Mouse (Mus musculus): ENCODE results near the gene Runx3.

Gene Runx3

DNA sequence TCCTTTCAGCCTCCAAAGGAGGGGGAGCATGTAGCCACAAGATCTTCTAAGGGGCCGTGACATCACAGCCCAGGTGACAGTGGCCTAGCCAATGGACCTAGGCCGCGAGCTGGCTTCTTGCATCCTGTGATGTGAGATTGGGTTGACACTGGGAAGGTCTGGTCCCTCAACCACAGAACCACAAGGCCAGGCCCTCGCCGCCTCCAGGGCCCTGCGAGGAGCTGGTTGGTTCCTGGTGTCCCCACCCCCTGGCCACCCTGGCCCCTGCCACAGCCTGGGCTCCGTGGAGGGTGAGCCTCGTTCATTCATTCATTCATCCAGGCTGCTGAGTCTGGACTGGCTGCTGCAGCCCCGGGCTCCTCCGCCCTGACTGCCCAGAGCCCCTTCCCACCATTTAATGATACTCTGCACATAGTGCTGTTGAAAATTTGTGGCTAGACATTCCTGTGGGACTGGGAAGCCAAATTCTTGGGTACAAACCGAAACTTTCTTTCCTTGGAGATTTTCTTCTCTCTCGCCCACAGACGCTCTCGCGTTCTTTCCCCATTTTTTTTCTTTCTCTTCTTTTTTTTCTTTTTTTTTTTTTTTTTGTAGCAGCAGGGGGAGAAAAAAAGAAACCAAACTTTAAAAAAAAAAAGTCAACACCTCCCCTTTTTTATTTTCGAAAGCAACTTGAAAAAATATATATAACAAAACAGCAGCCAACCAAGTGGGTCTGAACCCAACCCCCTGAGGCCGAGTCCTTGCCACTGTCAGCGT, at the start of gene Runx3:
Runx3 (plus strand) TSS at position 311 of the 759 bp plus-strand sequence.
- no peak for DNase-seq (ENCODE audit: low spot score in 2 of 2)

DNA sequence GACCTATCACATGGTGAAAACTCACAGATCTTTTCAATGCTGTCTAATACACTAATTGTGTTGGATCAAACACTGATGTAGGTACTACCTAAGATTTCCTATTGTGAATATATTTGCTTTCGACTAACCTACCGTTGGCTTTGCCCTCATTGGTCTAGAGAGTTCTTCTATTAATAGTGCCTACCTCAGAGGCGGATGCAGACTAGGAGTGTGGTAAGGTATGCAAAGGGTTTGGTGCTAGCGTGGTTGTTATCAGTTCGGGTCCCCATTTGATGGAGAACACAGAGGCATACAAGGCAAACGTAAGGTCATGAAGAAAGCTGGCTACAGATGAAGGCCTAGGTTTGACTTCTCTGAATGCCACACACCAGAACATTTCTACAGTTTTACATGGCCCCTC, 47.8 kb upstream of the Runx3 start:
- no peak for DNase-seq (ENCODE audit: low spot score in 2 of 2)

- no peak for DNase-seq (ENCODE audit: low spot score in 2 of 2)
These were observed 46.9 kb upstream of the Runx3 start for GRCm38 (mm10) chr4:135073523-135073922.

DNA sequence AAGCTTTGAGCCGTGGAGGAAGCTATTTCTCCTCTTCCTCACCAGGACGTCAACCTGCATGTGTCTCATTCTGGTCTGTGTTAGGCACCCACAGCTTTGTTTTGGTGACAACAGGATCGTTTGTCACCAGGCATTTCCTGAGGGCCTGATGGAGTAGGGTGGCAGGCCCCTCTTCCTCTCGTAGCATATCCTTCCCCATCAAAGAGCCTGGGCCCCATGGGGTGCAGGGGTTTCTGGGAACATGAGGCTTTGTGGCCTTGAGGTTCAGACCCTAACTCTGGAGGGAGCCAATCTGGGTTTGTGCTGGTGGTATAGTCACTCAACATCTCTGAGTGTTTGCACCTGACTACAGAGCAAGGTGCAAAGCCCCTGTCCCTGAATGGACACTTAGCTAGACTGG, 45.8 kb upstream of the Runx3 start:
- DNase-seq (ENCODE audit: low spot score in 2 of 2) = no peak

- DNase-seq (ENCODE audit: low spot score in 2 of 2) = no peak
These were observed 45.1 kb upstream of the Runx3 start for GRCm38 (mm10) chr4:135075360-135075759.

- DNase-seq (ENCODE audit: low spot score in 2 of 2) = no peak
These were observed 43.8 kb upstream of the Runx3 start for GRCm38 (mm10) chr4:135076611-135077010.

DNA sequence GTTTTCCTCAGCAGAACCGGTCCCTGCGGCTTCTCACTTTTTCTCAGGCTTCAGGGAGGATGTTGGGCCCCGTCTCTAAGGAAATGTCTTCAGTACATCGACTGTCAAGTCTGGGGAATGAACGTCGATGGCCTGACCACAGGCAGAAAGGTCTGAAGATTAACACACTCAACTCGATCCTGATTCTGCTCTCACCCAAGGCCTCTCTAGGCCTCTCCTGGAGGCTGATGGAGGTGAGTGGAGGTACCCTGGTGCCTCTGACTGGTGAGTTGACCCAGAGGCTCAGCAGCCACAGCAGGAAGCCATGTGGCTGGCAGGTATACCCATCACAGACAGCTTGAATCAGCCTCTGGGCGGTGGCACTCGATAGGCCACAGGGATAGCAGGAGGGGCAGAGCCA, 43.3 kb upstream of the Runx3 start:
- no peak for DNase-seq (ENCODE audit: low spot score in 2 of 2)

DNA sequence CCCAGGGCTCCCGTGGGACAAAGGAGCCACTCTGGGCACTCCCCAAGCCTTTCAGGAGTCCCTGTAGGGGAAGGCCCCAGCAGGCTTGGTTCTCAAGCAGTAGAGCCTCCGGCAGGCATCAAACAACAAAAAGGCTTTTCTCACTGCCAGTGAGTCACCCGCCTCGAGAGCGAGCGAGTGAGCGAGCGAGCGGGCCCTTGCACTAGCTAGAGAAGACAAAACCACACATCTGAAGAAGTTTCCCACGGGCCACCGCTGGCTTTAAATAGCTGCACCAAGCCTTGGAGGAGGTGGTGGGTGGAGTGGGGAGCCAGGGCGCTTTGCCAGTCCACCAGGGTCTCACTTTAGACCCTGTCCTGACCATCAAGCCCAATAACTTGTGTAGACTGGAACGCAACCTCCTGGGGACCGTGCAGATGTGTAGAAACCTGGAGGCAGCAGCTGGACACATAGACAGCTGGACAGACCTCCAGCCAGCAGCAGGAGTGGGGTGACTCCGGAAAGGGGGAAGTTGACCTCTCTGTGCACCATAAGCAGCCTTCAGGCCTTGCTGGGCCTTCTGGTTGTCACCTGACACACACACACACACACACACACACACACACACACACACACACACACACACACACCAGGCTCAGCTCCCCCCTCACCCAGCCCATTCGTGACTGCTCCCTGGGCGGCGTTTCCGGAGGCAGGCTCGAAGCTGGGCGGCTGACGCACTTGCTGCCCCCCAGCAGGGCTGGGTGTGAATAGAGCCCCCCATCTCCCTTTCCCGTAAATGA, 40.4 kb upstream of the Runx3 start:
- no peak for DNase-seq (ENCODE audit: low spot score in 2 of 2)

DNA sequence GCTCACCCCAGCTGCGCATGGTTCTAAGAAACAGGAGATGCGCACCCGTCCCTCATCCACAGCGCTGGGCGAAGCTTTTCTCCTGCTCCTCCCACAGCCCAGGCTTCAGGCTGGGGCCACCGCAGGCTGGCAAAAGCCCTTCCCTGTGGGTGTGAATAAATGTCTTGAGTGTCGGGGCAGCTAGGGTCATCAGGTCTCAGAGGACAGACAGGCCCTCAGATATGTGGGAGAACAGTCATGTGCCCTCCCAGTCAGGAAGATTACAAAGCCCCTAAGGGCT, 39.9 kb upstream of the Runx3 start:
- DNase-seq (ENCODE audit: low spot score in 2 of 2) = peak in 1 of 2 experiments; percentile 23

DNA sequence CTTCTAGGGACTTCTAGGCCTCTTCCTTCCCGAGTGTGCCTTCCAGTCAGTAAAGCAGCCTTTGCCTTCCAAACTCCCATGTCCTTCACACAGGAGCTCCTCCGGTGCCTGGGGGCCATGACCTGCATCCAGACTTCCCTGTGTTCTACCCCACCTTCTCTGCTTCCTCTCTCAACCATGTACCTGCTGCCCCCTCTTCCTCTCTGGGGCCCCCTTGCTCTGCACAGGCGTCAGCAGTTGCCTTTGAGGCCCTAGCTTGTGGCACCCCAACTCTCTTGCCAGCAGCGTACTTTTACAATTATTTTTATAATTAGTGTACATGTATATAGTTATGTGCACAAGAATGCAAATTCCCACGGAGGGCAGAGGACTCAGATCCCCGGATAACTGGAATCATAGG, 37.4 kb upstream of the Runx3 start:
- DNase-seq (ENCODE audit: low spot score in 2 of 2) = no peak

- DNase-seq (ENCODE audit: low spot score in 2 of 2) = no peak
These were observed 35.2 kb upstream of the Runx3 start for GRCm38 (mm10) chr4:135085077-135085853.

DNA sequence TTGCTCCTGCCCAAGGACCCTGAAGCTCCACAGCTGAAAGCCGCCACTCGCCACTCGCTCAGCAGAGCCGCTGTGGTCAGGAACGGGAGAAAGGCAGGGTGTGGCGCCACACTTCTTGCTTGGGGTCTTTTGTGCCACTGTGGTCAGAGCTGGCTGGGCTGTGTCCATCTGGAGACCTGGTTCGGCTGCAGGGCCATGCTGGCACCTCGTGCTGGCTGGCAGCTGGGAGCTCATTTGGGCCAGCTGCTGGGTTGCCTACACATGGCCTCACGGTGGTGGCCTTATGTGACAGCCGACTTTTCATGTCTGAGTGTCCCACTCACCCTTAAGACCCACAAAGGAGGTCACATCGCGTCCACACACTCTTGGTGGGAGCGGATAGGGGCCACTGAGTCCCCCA, 29.8 kb upstream of the Runx3 start:
- DNase-seq (ENCODE audit: low spot score in 2 of 2) = no peak

DNA sequence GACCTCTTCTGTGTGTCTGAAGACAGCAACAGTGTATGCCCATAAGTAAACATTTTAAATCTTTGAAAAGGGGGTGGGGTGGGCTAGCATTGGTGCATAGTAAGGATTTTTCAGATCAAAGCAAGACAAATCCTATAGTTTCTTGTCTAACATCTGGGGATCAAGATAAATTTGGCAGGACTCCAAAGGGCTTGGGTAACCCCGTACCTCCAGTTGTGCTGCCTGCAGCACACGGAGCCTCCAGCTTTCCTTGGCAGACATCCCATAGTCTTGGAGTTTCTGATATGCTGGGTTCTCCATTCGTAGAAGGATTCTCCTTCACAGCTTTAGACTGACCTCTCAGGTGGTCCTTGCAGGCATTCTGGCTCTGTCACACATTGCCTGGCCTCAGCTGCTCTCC, 27.6 kb upstream of the Runx3 start:
- DNase-seq (ENCODE audit: low spot score in 2 of 2) = no peak

DNA sequence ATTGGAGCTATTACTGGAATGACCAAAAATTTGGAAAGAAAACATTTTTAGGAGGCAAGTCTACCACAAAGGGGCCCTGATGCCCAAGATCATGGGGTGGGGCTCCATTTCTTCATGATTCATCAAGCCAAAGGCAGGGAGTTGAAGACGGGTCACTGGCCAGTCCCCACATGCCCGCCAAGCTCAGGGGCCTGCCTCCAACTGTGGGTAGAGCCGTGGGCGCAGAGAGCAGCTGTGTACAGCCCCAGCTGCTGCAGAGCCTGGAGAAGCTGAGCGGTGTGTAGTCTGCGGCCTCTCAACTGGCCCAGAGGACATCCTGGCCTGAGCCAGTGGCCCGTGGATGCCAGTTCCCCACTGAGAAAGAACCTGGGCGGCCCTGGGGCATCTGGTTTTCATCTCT, 24.8 kb upstream of the Runx3 start:
- peak in 1 of 2 experiments; percentile 30 for DNase-seq (ENCODE audit: low spot score in 2 of 2)

- DNase-seq (ENCODE audit: low spot score in 2 of 2) = no peak
These were observed 22.3 kb upstream of the Runx3 start for GRCm38 (mm10) chr4:135097910-135098891.

DNA sequence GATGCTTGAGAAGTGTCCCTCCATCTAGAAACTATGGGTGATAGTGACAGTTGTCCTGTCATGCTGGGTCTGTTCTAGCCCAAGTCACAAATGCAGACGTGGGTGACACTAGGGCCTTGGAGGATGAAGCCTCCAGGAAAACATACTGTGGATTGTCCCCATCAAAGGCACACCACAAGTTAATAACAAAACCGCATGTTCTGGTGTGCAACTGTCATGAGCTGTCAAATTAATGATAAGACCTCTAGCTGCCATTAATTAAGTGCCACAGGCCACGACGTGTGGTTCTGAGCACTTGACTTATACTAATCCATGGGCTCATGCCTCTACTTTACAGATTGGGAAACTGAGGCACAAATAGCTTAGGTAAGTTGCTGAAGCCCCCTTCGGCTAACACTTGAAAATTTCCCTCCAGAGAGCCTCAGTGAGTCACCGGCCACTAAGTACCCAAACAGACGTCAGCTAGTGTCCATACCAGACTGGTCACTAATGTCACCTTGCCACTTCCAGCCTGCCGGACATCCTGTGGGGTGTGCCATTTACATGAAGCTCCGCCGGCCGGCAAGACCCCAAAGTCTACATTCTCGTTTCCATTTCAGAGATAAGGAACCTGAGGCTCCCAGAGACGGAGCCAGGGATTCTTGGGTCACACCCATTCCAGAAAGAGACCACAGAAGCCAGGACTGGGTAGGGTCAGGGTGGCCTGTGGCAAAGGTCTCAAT, 18.3 kb upstream of the Runx3 start:
- no peak for DNase-seq (ENCODE audit: low spot score in 2 of 2)

GRCm38 (mm10) chr4:135102761-135103160, 17.7 kb upstream of the Runx3 start:
- DNase-seq (ENCODE audit: low spot score in 2 of 2) = no peak

- DNase-seq (ENCODE audit: low spot score in 2 of 2) = no peak
These were observed 16.7 kb upstream of the Runx3 start for GRCm38 (mm10) chr4:135103800-135104199.

DNA sequence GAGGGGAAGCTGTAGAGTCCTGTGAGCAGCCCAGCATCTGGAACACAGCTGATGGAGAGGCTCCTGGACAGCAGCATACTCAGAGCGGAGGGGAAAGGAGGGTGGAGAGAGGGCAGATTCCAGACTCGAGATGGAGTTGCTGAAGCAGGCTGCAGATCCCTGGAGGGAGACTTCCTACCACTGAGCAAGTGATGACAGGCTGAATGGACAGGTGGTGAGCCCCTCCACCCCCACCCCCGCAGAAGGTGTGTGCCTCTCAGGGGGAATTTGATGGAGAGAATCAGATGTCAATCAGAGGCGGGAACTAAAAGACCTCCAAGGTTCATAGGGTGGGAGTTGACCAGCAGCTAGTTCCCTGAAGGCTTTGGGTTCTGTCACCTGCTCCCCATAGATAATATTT, 13.5 kb upstream of the Runx3 start:
- no peak for DNase-seq (ENCODE audit: low spot score in 2 of 2)

DNA sequence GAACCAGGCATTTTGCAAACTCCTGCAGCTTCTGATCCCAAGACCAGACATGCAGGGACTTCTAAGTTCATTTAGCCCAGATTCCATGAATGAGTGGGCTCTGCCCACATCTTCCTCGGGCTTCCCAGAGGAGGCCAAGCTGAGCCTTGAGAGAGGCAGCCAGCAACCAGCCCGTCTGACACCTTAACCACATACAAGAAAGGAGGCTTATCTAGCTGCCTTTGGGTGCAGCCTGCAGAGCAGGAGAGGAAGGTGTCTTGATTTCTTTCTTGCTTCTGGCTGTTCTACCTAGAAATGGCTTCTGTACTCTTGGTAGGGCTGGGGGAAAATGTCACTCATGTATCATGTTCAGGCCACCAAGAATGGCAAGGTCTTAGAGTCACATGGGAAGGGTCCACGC, 11.8 kb upstream of the Runx3 start:
- no peak for DNase-seq (ENCODE audit: low spot score in 2 of 2)

- no peak for DNase-seq (ENCODE audit: low spot score in 2 of 2)
These were observed 6.8 kb upstream of the Runx3 start for GRCm38 (mm10) chr4:135113656-135114055.
